Mouse (Mus musculus) E14TG2a.4 (cell line): ENCODE results near the gene Atg13.

ENCODE experiments used
- H3K27me3 ChIP-seq: 2 replicates; pipeline ENCODE4 v1.6.1; 2014; ENCODE audit warnings: low read length, control low read depth; ENCODE audit not compliant: insufficient read depth
- H3K36me3 ChIP-seq: 2 replicates; pipeline ENCODE4 v1.6.1; 2014; ENCODE audit warnings: low read length, control low read depth; ENCODE audit not compliant: insufficient read depth
- H3K4me1 ChIP-seq: replicated peaks from 2 replicates; pipeline ENCODE4 v1.6.1; 2014; ENCODE audit warnings: low read depth, low read length, control low read depth
- H3K4me3 ChIP-seq: replicated peaks from 2 replicates; pipeline ENCODE4 v1.5.1; 2014; ENCODE audit warnings: mild to moderate bottlenecking, low read length
- H3K9me3 ChIP-seq: 2 replicates; pipeline ENCODE4 v1.6.1; 2014; ENCODE audit warnings: low read length, control low read depth
- CTCF ChIP-seq: conservative IDR thresholded peaks from 2 replicates; pipeline ENCODE4 v1.5.1; 2014; ENCODE audit warnings: low read length
- NANOG ChIP-seq: IDR thresholded peaks from 2 replicates; pipeline ENCODE4 v1.6.1; 2014; ENCODE audit warnings: borderline replicate concordance, low read length, mixed read lengths
- POU5F1 ChIP-seq: IDR thresholded peaks from 2 replicates; pipeline ENCODE4 v1.6.1; 2014; ENCODE audit warnings: low read length, borderline replicate concordance

Gene Atg13

DNA sequence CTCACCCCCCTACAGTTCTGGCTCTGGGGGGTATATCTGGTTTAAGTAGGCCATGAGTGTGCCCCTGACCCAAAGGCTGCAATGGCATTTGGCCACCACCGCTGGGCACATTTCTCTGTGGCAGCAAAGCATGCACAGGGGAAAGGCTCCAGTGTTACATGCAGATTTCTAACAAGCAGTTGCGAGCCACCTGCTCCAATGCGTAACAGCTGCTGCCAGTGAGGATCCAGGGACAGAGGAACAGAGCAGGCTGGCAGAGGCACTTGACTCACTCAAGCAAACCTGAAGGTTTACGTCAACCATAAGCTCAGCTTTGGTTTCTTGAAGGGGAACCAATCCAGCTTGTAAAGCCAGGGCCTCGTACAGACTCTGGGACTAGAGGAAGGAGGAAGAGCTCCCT lies 35.5 kb downstream of the Atg13 start:
- no peak overlapping the region for H3K4me3 ChIP-seq
- H3K4me1 ChIP-seq = peaks cover 33% of the 10 kb centered on the region
- H3K9me3 ChIP-seq = no peaks in the 10 kb centered on the region
- no peaks in the 10 kb centered on the region for H3K27me3 ChIP-seq
- H3K36me3 ChIP-seq = peaks cover 97% of the 10 kb centered on the region
- TF ChIP-seq CTCF (no peak), POU5F1 (no peak), NANOG (no peak)

DNA sequence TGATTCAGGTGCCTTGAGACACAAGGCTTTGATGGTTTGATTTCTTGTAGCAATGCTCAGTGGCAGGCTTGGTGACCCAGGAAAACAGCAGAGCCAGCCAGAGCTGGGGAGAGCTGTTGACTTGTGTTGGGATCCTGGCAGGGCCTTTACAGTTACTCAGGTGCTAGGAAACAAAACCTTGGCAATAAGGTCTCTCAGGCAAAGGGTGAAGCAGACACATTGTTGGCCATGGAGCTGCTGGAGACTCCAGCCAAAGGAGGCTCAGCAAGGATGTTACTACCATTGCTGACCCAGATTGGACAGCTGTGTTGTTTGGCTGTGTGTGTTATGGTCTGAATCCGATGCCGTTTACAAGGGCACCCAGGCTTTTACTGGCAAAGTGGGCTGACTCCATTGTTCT lies 36.8 kb downstream of the Atg13 start:
- Histone ChIP-seq H3K27me3 (no peaks in the 10 kb centered on the region), H3K36me3 (peaks cover 97% of the 10 kb centered on the region), H3K4me1 (peaks cover 42% of the 10 kb centered on the region), H3K4me3 (no peak overlapping the region), H3K9me3 (no peaks in the 10 kb centered on the region)
- TF ChIP-seq POU5F1 (no peak), NANOG (no peak), CTCF (no peak)

DNA sequence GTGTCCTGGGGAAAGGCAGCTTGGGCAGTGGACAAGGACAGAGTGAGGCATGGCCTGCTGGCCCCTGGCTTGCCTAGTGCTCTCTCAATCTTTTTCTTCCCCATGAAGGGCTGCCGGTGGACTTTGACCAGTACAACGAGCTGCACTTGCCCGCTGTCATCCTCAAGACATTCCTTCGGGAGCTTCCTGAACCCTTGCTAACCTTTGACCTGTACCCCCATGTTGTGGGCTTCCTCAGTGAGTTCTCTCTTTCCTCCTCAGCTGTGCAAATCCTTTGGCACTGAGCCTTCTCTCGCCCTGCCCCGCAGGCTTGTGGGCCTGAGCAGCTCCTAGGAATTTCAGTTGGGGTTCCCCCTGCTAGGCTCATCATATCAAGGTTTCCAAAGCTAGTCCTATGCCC lies 40.3 kb downstream of the Atg13 start:
- Histone ChIP-seq H3K9me3 (no peaks in the 10 kb centered on the region), H3K4me3 (no peak overlapping the region), H3K27me3 (no peaks in the 10 kb centered on the region), H3K4me1 (peaks cover 59% of the 10 kb centered on the region), H3K36me3 (peaks cover 70% of the 10 kb centered on the region)
- TF ChIP-seq POU5F1 (no peak), NANOG (no peak), CTCF (no peak)

DNA sequence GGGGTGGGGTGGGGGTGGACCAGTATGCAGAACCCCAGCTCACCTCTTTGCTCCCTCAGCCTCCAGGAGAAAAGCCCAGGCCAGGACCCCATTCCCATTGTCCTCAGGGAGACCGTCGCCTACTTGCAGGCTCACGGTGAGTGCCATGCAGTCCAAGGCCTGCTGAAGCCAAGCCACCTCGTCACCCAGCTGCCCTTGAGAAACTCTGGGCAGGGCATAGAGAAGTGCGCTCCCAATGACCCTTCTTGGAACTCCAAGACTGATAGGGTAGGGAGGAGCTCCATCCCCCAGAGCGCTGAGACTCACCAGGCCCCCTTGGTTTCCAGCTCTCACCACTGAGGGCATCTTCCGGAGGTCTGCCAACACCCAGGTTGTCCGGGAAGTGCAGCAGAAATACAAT lies 41.0 kb downstream of the Atg13 start:
- Histone ChIP-seq H3K4me1 (peaks cover 51% of the 10 kb centered on the region), H3K4me3 (no peak overlapping the region), H3K36me3 (peaks cover 67% of the 10 kb centered on the region), H3K9me3 (no peaks in the 10 kb centered on the region), H3K27me3 (no peaks in the 10 kb centered on the region)
- TF ChIP-seq NANOG (no peak), CTCF (no peak), POU5F1 (no peak)

DNA sequence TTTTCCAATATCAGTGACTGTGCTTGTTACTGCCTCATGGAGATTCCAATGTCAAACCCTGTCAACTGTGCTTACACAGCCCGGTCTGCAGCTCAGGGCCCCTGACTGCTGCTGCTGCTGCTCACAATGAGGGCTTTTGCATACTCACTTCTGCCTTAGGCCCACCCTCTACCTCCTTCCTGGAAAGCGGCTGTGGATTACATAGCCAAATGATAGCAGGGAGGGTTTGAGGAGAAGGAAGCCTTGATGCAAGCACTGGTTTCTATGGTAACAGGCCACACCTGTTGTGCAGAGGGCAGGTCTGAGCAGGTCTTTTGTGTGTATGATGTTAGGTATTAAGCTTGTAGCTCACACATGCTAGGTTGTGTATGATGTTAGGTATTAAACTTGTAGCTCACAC lies 42.6 kb downstream of the Atg13 start:
- H3K27me3 ChIP-seq = no peaks in the 10 kb centered on the region
- H3K4me3 ChIP-seq = no peak overlapping the region
- H3K36me3 ChIP-seq = peaks cover 69% of the 10 kb centered on the region
- peaks cover 36% of the 10 kb centered on the region for H3K4me1 ChIP-seq
- H3K9me3 ChIP-seq = no peaks in the 10 kb centered on the region
- TF ChIP-seq POU5F1 = no peak
- no peak for TF ChIP-seq CTCF
- no peak for TF ChIP-seq NANOG

DNA sequence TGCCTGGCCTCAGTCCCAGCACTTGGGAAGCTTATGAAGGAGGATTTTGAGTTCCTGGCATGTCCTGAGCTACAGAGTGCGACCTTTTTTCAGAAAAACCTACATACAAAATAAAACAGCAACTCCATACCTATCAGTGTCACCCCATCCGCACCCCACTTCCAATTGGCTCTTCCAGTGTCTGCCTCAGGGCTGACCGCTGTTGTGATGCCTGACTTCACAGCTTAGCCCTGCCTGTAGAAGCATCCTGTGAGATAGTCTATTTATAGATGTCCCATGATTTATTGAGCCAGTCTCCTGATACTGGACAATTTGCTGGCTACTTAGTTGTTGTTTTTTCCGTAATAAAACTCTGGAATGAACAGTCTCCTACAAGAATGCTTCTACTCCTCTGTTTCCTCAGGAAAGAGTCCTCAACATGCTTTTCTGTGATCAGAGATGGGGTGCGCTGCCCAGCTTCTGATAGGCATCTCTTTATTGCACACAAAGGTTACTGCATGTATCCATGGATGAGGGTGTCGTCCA lies 43.9 kb downstream of the Atg13 start:
- Histone ChIP-seq H3K9me3 (no peaks in the 10 kb centered on the region), H3K36me3 (peaks cover 65% of the 10 kb centered on the region), H3K27me3 (no peaks in the 10 kb centered on the region), H3K4me1 (peaks cover 30% of the 10 kb centered on the region), H3K4me3 (no peak overlapping the region)
- TF ChIP-seq NANOG = no peak
- TF ChIP-seq CTCF = no peak
- TF ChIP-seq POU5F1 = no peak

DNA sequence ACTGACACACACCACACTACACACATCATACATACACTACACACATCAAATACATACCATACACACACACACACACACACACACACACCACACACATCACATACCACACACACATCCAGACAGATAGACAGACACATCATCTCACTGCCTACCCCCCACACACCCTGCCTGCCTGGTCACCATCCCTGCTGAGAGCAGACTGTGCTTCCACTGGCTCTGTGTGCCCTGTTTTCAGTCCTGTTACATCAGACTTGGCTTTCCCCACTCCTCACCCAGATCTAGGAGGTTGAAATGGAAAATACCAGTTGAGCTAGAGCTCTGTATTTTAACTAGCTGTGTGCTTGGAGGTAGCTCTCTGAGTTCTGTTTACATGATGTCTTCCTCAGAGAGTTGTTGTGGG lies 45.6 kb downstream of the Atg13 start:
- H3K4me1 ChIP-seq = peaks cover 30% of the 10 kb centered on the region
- H3K4me3 ChIP-seq = no peak overlapping the region
- no peaks in the 10 kb centered on the region for H3K27me3 ChIP-seq
- H3K36me3 ChIP-seq = peaks cover 56% of the 10 kb centered on the region
- H3K9me3 ChIP-seq = no peaks in the 10 kb centered on the region
- TF ChIP-seq POU5F1 (no peak), NANOG (no peak), CTCF (no peak)

DNA sequence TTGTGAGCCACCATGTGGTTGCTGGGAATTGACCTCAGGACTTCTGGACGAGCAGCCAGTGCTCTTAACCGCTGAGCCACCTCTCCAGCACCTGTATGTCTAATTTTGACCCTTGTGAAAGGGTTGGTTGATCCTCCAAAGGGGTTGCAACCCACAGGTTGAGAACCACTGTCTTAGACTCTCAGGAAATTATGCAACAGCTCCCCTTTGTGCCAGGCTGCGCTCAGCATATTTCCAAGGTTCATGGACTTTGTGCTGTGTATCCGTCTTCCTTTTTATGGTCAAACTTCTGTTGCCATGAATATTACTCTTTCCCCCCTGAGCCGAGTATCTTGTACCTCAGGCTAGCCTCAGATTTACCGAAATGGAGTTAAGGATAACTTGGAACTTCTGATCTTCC lies 49.4 kb downstream of the Atg13 start:
- H3K9me3 ChIP-seq = no peaks in the 10 kb centered on the region
- no peak overlapping the region for H3K4me3 ChIP-seq
- no peak for TF ChIP-seq POU5F1
- TF ChIP-seq CTCF = no peak
- no peak for TF ChIP-seq NANOG
- peaks cover 71% of the 10 kb centered on the region for H3K36me3 ChIP-seq
- peaks cover 18% of the 10 kb centered on the region for H3K4me1 ChIP-seq
- H3K27me3 ChIP-seq = no peaks in the 10 kb centered on the region

DNA sequence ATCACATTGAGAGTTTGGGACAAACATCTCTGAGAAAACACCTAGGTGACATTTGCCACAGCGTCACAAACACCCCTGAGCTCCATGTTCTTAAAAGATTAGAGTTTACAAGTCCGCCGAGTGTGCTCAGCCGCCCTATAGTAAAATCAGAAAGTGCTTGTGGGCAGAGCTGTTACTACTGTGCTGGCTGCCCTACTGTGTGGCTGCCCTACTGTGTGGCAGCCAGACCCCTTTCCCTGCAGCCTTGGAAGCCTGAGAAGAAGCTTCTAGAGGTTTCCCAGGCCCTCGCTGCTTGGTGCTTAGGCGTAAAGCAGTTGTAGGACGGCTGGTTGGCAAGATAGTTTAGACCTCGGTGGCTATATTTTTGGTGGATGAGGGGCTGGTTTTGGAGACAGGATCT lies 50.7 kb downstream of the Atg13 start:
- Histone ChIP-seq H3K4me3 (no peak overlapping the region), H3K27me3 (no peaks in the 10 kb centered on the region), H3K36me3 (peaks cover 82% of the 10 kb centered on the region), H3K4me1 (peaks cover 27% of the 10 kb centered on the region), H3K9me3 (no peaks in the 10 kb centered on the region)
- TF ChIP-seq NANOG (no peak), POU5F1 (no peak), CTCF (no peak)
